Mouse (Mus musculus) kidney, adult 11 months (tissue): ENCODE results near the gene Eef1akmt2.

ENCODE experiments used
- DNase-seq: peaks from one replicate; pipeline ENCODE4 v3.0.0; 2022

Gene Eef1akmt2

DNA sequence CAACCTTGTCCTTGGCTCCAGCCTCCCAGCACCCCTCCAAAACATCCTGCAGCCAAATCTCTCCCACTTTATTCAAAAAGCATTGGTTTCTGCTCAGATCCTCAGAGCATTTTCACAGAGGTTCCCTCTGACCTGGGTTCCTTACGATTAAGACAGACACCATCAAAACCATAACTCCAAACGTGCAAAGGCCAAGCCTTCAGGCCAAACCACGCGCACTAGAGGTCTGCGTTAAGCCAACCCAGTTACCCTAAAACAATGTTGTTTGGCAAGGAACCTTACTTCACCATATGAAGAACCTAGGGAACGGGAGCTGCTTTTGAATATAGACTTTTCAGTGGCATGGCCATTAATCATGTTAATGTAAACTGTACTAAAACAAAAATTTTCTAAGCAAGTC is 42.8 kb downstream of the Eef1akmt2 start:
- no peak for DNase-seq

DNA sequence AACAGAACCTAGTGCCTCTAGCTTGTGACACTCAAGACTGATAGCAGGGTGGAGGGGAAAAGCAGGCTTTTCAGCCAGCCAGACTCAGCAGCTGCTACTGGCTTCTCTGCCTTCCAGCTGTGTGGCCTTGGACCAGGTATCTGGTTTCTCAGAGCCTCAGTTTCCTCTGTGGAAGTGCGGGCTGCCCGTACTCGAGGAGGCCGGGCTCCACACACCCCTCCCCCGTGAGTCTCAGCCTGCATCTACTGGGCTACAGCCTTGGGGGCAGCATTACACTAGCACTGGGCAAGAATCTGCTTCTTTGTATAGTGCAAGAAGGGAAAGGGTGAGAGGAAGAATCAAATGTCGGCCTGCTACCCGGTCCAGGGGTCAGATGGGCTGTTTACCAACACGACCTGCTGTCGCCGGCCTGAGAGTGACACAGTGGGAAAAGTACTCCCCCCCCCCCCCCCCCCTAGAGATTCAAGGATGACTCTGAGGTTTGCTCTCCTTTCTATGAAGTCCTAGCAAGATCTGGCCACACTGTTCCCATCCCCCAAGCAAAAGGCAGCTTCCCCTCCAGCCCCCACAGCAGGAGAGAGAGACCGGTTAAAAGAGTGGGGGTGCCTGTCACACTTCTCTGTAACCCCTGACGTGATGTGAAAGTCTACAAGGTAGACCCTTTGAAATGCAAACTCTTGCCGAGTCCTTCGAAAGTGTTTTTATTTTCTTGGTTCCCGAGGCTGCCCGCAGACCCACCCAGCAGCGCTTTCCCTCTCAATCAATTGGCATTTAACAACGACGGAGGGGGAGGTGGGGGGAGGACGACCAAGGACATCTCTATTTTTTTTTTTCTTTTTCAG is 43.4 kb downstream of the Eef1akmt2 start:
- DNase-seq = peak; percentile 36

DNA sequence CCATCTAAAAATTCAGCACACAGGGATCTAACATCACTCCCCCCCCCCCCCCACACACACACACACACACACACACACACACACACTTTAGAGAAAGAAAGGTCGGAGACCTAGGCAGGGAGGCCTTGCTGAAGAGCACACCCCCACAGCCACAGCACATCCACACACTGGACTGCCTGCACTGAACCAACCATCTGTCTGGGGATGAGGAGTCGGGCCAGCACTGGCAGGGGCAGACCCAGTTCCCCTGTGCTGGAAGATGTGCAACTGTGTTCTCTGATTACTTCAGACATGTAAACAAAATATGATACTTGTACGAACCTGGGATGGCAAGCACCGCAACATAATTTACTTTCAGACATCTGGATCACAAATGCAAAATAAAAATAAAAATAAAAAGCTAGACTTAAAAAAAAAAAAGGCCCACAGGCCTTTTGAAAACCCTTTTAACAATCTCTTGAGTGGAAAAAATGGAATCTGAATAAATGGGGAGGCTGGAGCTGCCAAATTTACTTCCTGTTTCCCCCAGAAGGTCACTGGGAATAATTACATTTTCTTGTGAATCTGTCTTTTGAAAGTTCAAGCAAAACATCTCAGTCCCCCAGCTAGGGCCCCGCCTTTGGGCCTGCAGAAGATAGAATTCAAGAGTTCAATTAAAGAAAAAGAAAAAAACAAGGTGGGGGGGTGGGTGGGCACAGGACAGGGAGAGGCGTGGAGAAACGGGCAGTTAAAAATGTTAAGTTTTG is 44.2 kb downstream of the Eef1akmt2 start:
- no peak for DNase-seq

DNA sequence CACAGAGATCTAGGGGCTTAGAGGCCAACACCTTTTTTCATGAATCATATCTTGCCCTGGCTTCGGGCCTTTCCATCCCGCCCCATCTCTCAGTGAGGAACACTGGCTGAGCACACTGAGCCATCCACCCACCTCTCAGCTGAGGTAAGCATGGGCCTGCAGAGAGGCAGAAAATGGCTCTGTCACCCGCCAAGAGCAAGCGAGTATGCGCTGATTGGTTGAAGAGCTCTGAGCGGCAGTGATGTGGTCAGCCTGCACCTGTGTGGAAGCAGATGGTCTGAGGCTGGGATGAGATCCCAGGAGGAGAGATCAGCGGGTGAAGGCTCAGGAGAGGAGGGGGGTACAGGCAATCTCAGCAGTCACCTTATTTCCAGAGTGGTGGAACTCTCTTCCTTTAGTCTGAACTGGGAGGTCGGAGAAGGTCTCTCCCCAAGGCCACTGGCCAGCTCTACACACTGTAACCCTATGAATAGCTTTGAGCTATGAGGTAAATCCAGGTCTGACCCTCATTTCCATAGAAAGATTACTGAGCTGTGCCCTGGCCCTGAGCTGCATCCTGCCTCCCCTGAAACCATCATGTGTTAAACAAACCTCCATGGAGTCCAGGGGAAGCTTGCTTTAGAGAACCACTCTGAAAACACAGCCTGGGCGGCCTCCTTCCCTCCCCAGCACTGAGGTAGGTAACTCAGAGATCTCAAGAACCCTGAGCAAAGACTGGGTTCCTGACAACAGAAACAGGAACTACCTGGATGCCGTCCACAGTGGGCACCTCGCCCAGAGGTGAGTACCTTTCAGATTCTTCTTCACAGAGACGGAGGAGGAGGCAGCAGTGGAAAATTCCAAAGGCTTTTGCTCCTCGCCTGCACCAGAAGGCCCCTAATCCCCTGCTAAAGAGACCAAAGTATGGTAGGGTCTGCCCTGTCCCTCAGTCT is 45.3 kb downstream of the Eef1akmt2 start:
- peak; percentile 81 for DNase-seq

DNA sequence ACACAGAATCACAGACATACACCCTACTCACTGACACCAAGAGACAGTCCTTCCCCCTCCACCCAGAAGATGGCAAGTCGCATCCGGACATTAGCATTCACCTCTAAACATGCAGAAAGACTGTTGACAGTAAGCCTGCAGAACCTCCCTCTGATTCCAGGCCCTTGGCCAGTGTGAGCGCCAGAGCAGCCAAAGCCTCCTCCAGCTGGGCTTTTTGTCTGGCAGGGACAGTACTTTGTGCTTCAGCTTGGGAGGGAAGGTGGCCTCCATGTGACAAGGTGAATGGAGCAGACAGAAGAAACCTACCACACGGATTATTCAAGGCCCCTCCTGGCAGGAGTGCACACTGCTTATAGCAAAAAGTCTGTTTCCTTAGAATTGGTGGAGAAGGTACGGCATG is 46.2 kb downstream of the Eef1akmt2 start:
- DNase-seq = no peak

DNA sequence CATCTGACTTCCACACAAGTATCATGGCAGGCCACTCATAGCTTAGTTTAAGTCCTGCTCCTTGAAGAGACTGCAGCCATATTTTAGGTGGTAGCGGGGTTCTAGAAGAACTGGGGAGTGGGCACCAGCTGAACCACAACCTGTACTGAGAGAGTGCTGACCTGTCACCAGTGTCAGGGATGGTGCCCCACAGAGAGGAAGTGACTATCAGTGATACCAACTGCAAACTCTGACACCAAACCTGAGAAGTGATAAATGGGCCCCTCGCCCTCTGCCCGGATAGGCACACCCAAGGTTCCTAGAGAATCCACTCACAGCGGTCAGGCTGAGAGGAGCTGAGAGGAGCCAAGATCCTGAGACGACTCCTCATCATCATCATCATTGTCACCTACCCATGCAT is 47.5 kb downstream of the Eef1akmt2 start:
- no peak for DNase-seq

DNA sequence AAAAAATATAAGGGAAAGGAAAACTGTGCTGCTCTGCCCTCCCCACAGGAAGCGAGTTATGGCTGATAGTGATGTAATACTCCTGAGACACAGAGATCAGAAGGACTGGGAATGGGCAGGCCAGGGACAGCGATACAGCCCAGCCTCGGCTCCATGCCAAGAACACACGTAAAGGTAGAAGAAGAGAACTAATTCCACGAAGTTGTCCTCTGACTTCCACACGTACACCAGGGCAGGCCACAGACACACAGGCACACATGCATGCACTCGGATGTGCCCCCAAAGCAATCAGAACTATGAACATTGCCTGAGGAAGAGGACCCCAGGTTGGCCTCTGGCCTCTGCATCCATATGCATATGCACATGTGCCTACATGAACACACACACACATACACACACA is 48.0 kb downstream of the Eef1akmt2 start:
- DNase-seq = no peak

DNA sequence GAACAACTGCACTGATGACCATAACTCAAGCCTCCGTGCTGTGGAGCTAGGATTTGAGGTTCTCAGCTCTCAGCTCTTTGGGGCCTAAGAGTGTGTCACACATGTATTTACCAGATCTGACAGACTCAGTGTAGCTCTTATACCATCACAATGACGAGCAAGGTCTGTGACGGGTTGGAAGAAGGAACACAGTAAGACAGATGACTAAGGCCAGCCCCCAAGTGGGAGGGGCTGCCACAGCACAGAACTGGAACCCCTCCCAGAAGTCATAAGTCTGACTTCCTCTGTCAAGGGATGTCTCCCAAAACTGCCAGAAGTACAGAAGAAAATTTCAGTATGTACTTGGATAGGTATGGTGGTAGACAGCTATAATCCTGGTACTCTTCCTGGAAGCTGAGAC is 48.5 kb downstream of the Eef1akmt2 start:
- DNase-seq = peak; percentile 26

DNA sequence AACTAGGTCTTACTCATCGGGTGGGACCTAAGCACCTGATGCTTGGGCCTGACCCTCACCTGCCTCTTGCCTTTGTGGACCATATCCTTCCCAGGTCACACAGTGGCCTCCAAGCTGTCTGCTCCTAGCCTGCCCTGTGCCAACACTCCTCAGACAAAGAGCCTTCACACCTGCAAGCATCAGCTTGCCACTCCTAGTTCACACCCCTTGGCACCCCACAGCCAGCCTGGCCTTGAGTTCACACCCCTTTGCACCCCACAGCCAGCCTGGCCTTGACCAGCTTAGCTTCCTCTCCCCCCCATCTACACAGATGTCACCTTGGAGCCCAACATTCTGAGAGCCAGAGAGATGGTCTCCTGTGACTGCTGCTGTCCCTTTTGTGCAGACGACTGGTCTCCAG is 49.1 kb downstream of the Eef1akmt2 start:
- DNase-seq = peak; percentile 11

DNA sequence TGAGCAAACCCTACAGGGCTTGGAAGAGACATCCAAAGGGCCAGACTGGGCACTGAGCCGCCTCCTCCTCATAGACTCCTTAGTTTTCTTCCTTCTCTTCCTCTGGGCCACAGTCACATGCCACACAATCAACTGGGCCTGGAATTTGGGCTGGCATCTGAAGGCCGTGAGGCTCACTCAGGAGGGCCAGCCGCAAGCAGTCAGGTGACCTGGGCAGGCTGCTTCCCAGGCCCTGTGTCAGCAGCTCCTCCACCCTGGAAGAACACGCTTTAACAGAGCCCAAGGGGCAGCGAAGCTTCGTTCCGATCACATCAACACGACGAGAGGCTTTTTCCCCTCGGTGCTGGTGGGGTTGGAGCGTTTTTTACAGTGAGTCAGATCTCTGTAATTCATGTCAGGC is 49.8 kb downstream of the Eef1akmt2 start:
- DNase-seq = peak; percentile 65

DNA sequence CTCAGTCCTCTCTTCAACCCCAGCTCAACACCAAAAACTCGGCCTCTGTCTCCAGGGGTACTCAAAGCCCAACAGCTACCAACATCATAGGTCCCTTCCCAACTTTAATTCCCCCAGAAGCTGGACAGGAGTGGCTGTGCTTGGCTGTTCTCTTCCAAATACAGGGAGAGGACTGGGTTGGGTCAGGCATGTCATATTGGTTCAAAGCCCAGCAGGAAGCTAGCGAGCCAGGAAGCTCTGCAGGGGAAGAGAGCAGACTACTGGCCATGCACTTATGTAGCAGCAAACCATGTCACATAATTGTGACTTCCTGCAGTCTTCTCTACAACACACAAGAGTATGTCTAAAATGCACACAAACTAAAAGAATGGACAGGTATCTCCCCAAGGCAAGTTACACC is 50.4 kb downstream of the Eef1akmt2 start:
- DNase-seq = peak; percentile 30

DNA sequence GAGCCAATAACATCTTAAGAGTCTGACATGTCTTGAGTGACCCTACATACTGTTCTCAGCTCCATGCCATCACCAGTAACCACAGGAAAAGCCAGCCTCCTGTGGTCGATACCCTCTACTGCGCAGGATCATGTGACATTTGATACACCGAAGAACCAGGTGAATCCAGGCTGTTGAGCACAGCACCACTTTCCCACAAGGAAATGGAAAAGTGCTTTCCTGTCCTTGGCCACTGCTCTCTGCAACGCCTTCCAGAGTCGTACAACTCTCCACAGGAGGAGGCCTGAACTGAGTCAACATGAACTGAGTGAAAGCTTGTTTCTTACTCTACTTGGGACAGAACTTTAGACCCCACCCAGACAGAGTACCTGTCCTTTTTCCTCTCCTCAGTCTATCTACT is 51.0 kb downstream of the Eef1akmt2 start:
- peak; percentile 19 for DNase-seq

DNA sequence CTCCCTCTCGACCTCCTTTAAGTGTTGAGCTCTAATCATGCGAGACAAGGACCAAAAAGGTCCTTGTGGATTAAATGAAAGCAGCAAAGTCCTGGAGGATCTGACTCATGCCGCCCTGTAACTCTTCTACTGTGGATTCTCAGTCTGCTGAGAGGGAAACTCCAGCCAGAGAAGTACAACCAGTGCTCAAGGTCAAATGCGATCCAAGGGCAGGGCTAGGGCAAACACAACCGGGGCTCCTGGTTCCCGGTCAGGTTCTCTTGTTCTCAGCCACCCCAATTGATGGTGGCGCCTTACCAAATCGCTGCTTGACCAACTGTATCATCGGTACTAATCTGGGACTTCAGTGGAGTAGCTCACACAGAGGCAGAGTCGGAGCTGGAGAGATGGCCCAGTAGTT is 51.6 kb downstream of the Eef1akmt2 start:
- peak; percentile 78 for DNase-seq

DNA sequence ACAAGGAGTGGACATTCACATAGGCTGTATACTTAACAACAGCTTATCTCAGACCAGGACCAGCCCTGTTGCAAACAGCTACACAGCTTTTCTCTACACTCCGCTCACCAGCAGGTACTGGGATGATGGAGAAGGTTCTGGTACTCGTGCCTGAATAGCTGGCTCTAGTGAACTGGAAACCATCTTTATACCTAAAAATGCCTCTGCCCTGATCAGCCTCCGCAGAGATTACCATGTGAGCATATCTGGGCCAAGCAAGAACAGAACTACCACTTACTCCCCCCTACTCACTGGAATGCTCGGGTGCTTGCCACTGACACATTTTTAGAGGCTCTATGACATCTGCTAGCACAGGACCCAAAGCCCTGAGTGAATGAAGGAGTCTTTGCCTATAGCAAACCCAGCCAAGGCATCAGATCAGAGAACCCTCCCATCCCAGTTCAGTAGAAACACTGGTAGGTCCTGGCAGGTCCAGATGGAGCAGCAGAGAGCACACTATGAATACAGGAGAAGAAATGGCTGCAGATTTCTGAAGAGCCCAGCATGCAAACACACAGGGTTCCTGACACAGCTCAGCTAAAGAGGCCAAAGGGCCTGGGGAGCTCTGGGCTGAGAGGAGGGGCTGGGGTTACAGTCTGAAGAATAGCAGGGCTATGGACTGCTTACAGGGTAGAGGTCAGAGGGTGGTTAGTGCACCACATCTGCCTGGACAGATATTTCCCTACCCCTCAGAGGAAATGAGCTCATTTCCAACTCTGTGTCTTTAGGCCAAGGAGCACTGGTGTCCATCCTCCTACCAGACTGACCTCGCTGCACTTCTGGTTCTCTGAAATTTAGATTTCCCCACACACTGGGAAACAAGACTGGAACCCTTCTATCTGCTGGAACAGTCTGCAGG is 53.1 kb downstream of the Eef1akmt2 start:
- peak; percentile 33 for DNase-seq

DNA sequence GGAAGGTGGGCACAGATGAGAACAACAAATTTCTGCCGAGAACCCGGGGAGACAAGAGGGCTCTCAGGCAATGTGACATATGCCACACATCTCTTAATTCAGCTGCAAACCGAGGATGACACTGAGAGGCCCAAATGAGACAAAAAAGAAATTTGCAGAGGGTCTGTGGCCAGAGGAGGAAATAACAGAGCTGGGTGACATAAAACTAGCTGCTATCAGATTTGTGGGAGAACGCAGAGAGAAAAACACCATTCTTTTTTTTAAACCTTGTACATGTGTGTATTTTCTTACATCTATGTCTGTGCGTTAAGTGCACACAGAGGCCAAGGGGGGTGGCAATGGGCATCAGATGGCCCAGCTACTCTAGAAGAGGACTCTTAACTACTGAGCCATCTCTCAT is 57.3 kb downstream of the Eef1akmt2 start:
- no peak for DNase-seq

DNA sequence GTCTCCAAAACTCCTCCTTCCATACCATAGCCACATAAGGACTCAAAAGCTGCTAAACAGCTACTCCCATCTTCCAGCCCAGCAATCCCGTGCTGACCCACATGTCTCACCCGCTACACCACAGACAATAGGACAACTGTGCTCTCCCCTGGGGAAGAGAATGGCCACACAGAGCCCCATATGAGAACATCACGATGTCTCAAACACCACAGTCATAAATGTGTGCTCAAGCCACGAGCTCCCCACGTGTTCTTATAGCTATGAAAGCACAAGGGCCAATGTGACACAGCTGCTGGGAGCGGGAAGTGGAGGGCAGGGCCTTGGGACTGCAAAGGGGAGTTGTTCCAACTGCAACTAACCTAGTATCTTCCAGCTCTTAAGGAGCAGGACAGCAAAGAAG is 59.0 kb downstream of the Eef1akmt2 start:
- DNase-seq = no peak

DNA sequence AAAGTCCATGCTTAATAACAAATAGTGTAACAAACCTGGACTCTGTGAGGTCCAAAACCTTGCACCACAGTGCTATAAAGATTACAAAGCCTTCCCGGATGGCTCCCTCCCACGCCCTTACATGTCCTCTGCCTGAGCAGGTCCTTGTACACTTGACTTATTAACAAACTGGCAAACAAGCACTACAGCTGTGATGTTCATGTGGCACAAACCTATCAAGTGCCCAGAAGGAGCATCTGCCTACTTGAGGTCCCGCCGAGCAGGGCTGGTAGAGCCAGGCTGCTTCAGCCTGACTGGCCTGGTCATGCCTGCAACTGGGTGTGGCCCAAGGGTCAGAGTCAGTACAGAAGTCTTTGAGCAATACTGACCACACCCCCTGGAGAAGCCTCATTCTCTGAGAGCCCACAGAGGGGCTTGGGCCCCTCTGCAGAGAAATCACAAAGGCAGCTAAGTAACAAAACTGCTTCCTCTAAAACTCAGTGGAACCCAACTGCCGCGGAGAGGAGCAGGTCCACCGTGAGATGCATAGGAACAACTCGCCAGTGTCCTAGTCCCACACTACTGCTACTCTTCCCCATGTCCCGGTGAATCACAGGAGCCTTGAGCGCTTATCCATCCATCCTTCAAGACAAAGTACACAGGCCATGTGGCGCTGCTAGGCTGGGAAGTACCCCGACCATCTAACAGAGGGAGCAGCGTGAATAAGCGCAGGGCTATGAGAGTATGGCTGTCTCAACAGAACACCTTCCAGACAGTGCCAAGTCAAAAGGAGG is 61.8 kb downstream of the Eef1akmt2 start:
- DNase-seq = no peak

DNA sequence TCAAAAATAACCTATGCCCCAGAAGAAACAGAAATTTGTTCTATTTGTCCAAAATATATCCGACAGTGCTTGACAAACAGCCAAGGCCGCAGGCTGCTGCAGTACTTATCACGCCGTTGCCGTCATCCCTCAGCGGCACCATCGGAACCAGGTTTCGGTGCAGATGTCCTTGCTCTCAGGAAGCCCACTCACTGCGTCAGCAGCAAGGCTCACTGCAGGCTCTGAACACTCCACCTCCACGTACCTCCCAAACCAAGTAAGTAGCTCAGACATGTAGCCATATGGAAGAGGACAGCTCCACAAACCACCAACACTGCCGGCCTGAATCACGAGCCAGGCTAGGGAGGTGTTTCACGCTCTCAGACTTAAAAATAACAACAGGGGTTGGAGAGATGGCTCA is 63.6 kb downstream of the Eef1akmt2 start:
- DNase-seq = no peak

DNA sequence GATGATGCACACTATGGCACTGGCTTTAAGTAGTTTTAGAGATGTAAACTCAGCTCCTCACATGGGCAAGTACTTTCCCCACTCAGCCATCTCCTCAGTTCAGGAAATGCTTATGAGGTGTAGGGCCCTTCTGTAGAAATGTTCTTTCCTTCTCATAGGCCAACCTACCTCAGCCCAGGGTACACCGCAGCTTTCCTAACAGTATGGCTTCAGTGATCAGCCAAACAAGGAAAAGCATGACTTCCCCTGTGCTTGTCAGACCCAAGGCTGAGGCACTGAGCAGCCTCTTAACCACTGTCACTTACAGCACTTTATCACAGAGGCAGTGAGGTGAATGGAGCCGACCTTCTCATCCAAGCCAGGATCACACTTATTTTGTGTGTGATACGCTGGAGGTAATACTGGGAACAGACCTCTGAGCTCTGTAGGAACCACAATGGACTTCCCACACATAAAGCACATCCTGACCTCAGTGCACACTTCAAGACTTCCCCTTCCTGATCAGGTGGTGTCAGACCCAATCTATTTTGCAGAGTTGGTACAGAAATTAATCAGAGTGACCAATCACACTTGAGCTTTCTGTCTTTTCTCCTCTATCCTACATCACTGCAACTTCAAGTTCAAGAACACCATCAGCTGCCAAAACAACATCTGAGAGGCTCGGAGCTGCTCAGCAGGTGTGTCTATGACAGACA is 64.8 kb downstream of the Eef1akmt2 start:
- no peak for DNase-seq

DNA sequence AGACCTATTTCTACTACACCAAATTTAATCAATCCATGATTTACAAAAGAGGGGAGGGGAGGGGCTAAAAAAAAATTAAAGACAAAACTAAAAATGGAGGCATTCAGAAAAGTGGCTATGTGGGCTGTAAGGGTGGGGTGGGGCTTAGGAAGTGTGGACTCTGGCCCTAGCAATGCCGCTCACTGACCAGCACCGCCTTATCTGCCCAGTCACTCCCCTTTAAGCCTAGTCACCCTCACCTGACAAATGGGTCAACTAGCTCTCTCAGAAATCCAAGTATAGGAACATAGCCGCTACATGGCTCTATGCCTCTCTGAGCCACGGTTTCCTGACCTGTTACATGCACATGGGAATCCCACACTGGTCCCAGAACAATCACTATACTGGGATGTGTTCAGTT is 65.5 kb downstream of the Eef1akmt2 start:
- DNase-seq = no peak

DNA sequence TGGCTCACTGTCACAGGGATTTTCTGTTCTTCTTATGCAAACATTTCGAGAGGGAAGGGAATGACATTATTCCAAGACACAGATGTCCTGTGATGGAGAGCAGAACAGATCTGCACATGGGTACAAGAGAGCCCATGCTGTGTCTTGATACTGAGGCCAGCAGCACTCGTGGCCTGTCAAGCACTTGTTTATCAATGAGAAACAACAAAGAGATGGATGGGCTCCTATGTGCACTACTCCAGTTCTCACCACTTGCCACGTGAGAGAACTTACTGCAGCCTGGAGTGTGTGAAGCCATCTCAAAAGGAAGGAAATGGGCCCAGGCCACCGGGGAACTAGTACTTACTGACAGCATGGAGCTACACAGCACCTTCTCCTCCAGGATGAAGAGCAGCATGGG is 66.0 kb downstream of the Eef1akmt2 start:
- no peak for DNase-seq
